Mouse (Mus musculus): ENCODE results near the gene Map2k1.
A peak's percentile ranks its signal among the peaks of the same experiment; 100 is the strongest.

Map2k1 gene

GRCm38 (mm10) chr9:64139879-64140278, 113.6 kb downstream of the Map2k1 start:
- peak; percentile 59 for DNase-seq (ENCODE audit: low read depth)

- peak; percentile 46 for DNase-seq (ENCODE audit: low read depth)
Measured at GRCm38 (mm10) chr9:64138896-64139295, 114.5 kb downstream of the Map2k1 start.

Measured in 416B (cell line).